Mouse (Mus musculus): ENCODE measurements around the gene Slc23a2. TPM values are rescaled to one million over a fixed set of nuclear protein-coding genes. Genes with fewer than 3 reads are reported as not detected.

The Slc23a2 gene
- polyA plus RNA-seq, 1 experiment from 2014 or later: 11.1 TPM

- H3K27me3 ChIP-seq (ENCODE audit: control insufficient read depth, insufficient read depth, low read depth, low read length): no peaks in the 10 kb centered on the region
- no peak overlapping the region for H3K9ac ChIP-seq (ENCODE audit: low read length)
- peaks cover 4% of the 10 kb centered on the region for H3K4me1 ChIP-seq (replicated peaks; ENCODE audit: control insufficient read depth, insufficient read depth, low read length)
- no peaks in the 10 kb centered on the region for H3K9me3 ChIP-seq (ENCODE audit: control insufficient read depth, low read length)
- no peak overlapping the region for H3K27ac ChIP-seq (ENCODE audit: low read length)
- H3K4me2 ChIP-seq (ENCODE audit: low read depth, low read length): no peak overlapping the region
- H3K36me3 ChIP-seq (ENCODE audit: control insufficient read depth, insufficient read depth, low read length): no peaks in the 10 kb centered on the region
- H3K4me3 ChIP-seq (ENCODE audit: low read length): no peak overlapping the region
- ATAC-seq (ENCODE audit: low read depth): peak; percentile 45; the same call in 1 of the 2 replicates
- 95% methylated on average over 1 of the region's 1 CpGs for WGBS
These were observed 18.6 kb downstream of the Slc23a2 start for GRCm38 (mm10) chr2:132126292-132126691.

- Histone ChIP-seq H3K27ac (ENCODE audit: low read length) (no peak overlapping the region), H3K27me3 (ENCODE audit: control insufficient read depth, insufficient read depth, low read depth, low read length) (no peaks in the 10 kb centered on the region), H3K4me2 (ENCODE audit: low read depth, low read length) (no peak overlapping the region), H3K36me3 (ENCODE audit: control insufficient read depth, insufficient read depth, low read length) (no peaks in the 10 kb centered on the region), H3K9ac (ENCODE audit: low read length) (no peak overlapping the region), H3K9me3 (ENCODE audit: control insufficient read depth, low read length) (no peaks in the 10 kb centered on the region), H3K4me1 (replicated peaks; ENCODE audit: control insufficient read depth, insufficient read depth, low read length) (0 out of 2 replicates have a peak, but pooled peaks cover 2% of the 10 kb centered on the region), H3K4me3 (ENCODE audit: low read length) (no peak overlapping the region)
- 80% methylated on average over 4 of the region's 4 CpGs for WGBS
- no peak for ATAC-seq (ENCODE audit: low read depth)
These were observed 21.8 kb downstream of the Slc23a2 start for GRCm38 (mm10) chr2:132123063-132123462.

GRCm38 (mm10) chr2:132121050-132121449, 23.9 kb downstream of the Slc23a2 start:
- no peaks in the 10 kb centered on the region for H3K4me1 ChIP-seq (replicated peaks; ENCODE audit: control insufficient read depth, insufficient read depth, low read length)

GRCm38 (mm10) chr2:132118646-132119045, 26.3 kb downstream of the Slc23a2 start:
- H3K9ac ChIP-seq (ENCODE audit: low read length): no peak overlapping the region
- H3K27ac ChIP-seq (ENCODE audit: low read length): no peak overlapping the region
- no peak overlapping the region for H3K4me3 ChIP-seq (ENCODE audit: low read length)
- no peaks in the 10 kb centered on the region for H3K4me1 ChIP-seq (replicated peaks; ENCODE audit: control insufficient read depth, insufficient read depth, low read length)
- H3K9me3 ChIP-seq (ENCODE audit: control insufficient read depth, low read length): no peaks in the 10 kb centered on the region
- no peak overlapping the region for H3K4me2 ChIP-seq (ENCODE audit: low read depth, low read length)
- 76% methylated on average over 1 of the region's 1 CpGs for WGBS
- ATAC-seq (ENCODE audit: low read depth): no peak
- no peaks in the 10 kb centered on the region for H3K27me3 ChIP-seq (ENCODE audit: control insufficient read depth, insufficient read depth, low read depth, low read length)
- H3K36me3 ChIP-seq (ENCODE audit: control insufficient read depth, insufficient read depth, low read length): no peaks in the 10 kb centered on the region

More at GRCm38 (mm10) chr2:132121050-132121449, 23.9 kb downstream of the Slc23a2 start:
- Histone ChIP-seq H3K4me2 (ENCODE audit: low read depth, low read length) (no peak overlapping the region), H3K27ac (ENCODE audit: low read length) (no peak overlapping the region), H3K27me3 (ENCODE audit: control insufficient read depth, insufficient read depth, low read depth, low read length) (no peaks in the 10 kb centered on the region), H3K9ac (ENCODE audit: low read length) (no peak overlapping the region), H3K9me3 (ENCODE audit: control insufficient read depth, low read length) (no peaks in the 10 kb centered on the region), H3K36me3 (ENCODE audit: control insufficient read depth, insufficient read depth, low read length) (no peaks in the 10 kb centered on the region), H3K4me3 (ENCODE audit: low read length) (no peak overlapping the region)
- WGBS: 90% methylated on average over 3 of the region's 3 CpGs
- no peak for ATAC-seq (ENCODE audit: low read depth)

- 88% methylated on average over 5 of the region's 5 CpGs for WGBS
These were observed 29.0 kb downstream of the Slc23a2 start for GRCm38 (mm10) chr2:132115936-132116335.

GRCm38 (mm10) chr2:132115344-132115743, 29.6 kb downstream of the Slc23a2 start:
- no peaks in the 10 kb centered on the region for H3K9me3 ChIP-seq (ENCODE audit: control insufficient read depth, low read length)
- H3K27me3 ChIP-seq (ENCODE audit: control insufficient read depth, insufficient read depth, low read depth, low read length): no peaks in the 10 kb centered on the region
- H3K4me1 ChIP-seq (replicated peaks; ENCODE audit: control insufficient read depth, insufficient read depth, low read length): peaks cover 3% of the 10 kb centered on the region; the same call in 1 of the 2 replicates
- H3K4me2 ChIP-seq (ENCODE audit: low read depth, low read length): no peak overlapping the region
- no peaks in the 10 kb centered on the region for H3K36me3 ChIP-seq (ENCODE audit: control insufficient read depth, insufficient read depth, low read length)
- WGBS: 62% methylated on average over 6 of the region's 6 CpGs
- H3K9ac ChIP-seq (ENCODE audit: low read length): no peak overlapping the region
- H3K27ac ChIP-seq (ENCODE audit: low read length): no peak overlapping the region
- ATAC-seq (ENCODE audit: low read depth): no peak
- H3K4me3 ChIP-seq (ENCODE audit: low read length): no peak overlapping the region

More at GRCm38 (mm10) chr2:132115936-132116335, 29.0 kb downstream of the Slc23a2 start:
- no peak overlapping the region for H3K27ac ChIP-seq (ENCODE audit: low read length)
- ATAC-seq (ENCODE audit: low read depth): no peak
- H3K4me3 ChIP-seq (ENCODE audit: low read length): no peak overlapping the region
- no peaks in the 10 kb centered on the region for H3K27me3 ChIP-seq (ENCODE audit: control insufficient read depth, insufficient read depth, low read depth, low read length)
- no peaks in the 10 kb centered on the region for H3K36me3 ChIP-seq (ENCODE audit: control insufficient read depth, insufficient read depth, low read length)
- H3K9ac ChIP-seq (ENCODE audit: low read length): no peak overlapping the region
- H3K4me2 ChIP-seq (ENCODE audit: low read depth, low read length): no peak overlapping the region
- no peaks in the 10 kb centered on the region for H3K9me3 ChIP-seq (ENCODE audit: control insufficient read depth, low read length)
- peaks cover 3% of the 10 kb centered on the region; the same call in 1 of the 2 replicates for H3K4me1 ChIP-seq (replicated peaks; ENCODE audit: control insufficient read depth, insufficient read depth, low read length)

GRCm38 (mm10) chr2:132113962-132114759, 30.7 kb downstream of the Slc23a2 start:
- H3K4me3 ChIP-seq (ENCODE audit: low read length): no peak overlapping the region
- ATAC-seq (ENCODE audit: low read depth): no peak
- H3K9ac ChIP-seq (ENCODE audit: low read length): no peak overlapping the region
- H3K4me2 ChIP-seq (ENCODE audit: low read depth, low read length): no peak overlapping the region
- H3K36me3 ChIP-seq (ENCODE audit: control insufficient read depth, insufficient read depth, low read length): no peaks in the 10 kb centered on the region
- no peaks in the 10 kb centered on the region for H3K9me3 ChIP-seq (ENCODE audit: control insufficient read depth, low read length)
- H3K27ac ChIP-seq (ENCODE audit: low read length): no peak overlapping the region
- no peaks in the 10 kb centered on the region for H3K27me3 ChIP-seq (ENCODE audit: control insufficient read depth, insufficient read depth, low read depth, low read length)
- H3K4me1 ChIP-seq (replicated peaks; ENCODE audit: control insufficient read depth, insufficient read depth, low read length): peaks cover 3% of the 10 kb centered on the region; the same call in 1 of the 2 replicates
- 56% methylated on average over 11 of the region's 11 CpGs for WGBS

- H3K4me2 ChIP-seq (ENCODE audit: low read depth, low read length): no peak overlapping the region
- ATAC-seq (ENCODE audit: low read depth): no peak
- no peak overlapping the region for H3K27ac ChIP-seq (ENCODE audit: low read length)
- no peaks in the 10 kb centered on the region for H3K9me3 ChIP-seq (ENCODE audit: control insufficient read depth, low read length)
- no peaks in the 10 kb centered on the region for H3K27me3 ChIP-seq (ENCODE audit: control insufficient read depth, insufficient read depth, low read depth, low read length)
- H3K36me3 ChIP-seq (ENCODE audit: control insufficient read depth, insufficient read depth, low read length): no peaks in the 10 kb centered on the region
- 86% methylated on average over 4 of the region's 4 CpGs for whole genome bisulfite sequencing
- H3K4me3 ChIP-seq (ENCODE audit: low read length): no peak overlapping the region
- peaks cover 3% of the 10 kb centered on the region; the same call in 1 of the 2 replicates for H3K4me1 ChIP-seq (replicated peaks; ENCODE audit: control insufficient read depth, insufficient read depth, low read length)
- no peak overlapping the region for H3K9ac ChIP-seq (ENCODE audit: low read length)
These were observed 32.6 kb downstream of the Slc23a2 start for GRCm38 (mm10) chr2:132112319-132112718.

GRCm38 (mm10) chr2:132111905-132112304, 33.0 kb downstream of the Slc23a2 start:
- no peak for ATAC-seq (ENCODE audit: low read depth)
- peaks cover 5% of the 10 kb centered on the region; the same call in 1 of the 2 replicates for H3K4me1 ChIP-seq (replicated peaks; ENCODE audit: control insufficient read depth, insufficient read depth, low read length)
- H3K27ac ChIP-seq (ENCODE audit: low read length): no peak overlapping the region
- no peak overlapping the region for H3K4me2 ChIP-seq (ENCODE audit: low read depth, low read length)
- WGBS: 38% methylated on average over 2 of the region's 2 CpGs
- H3K27me3 ChIP-seq (ENCODE audit: control insufficient read depth, insufficient read depth, low read depth, low read length): no peaks in the 10 kb centered on the region
- no peak overlapping the region for H3K9ac ChIP-seq (ENCODE audit: low read length)
- H3K9me3 ChIP-seq (ENCODE audit: control insufficient read depth, low read length): no peaks in the 10 kb centered on the region
- H3K4me3 ChIP-seq (ENCODE audit: low read length): no peak overlapping the region
- H3K36me3 ChIP-seq (ENCODE audit: control insufficient read depth, insufficient read depth, low read length): no peaks in the 10 kb centered on the region
